ENCODE assay signal across 28 mouse cellular contexts in the genomic region with DNA sequence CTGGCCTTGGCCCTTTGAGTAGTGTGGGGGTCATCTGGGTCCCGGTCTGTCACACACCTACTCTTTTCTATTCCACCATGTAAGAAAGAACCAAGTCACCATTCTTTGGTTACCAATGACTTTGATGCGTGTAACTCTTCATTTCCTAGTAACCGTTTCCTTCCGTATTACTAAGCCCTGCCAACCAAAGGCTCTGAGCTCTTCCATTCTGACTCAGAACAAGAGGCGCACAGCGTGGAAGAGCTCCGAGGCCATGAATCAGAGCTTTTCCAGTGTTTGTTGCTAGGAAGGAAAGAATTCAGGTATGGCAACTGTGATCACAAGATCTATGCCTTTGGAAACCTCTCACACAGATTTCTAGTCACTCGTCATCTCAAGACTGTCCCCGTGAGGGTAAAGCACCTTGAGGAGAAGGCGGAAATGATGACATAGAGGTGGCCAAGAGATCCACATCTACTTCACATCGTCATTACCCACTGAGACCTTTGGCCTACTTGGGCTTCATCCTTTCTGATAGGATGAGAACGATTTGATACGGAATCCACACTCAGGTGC. TPM values are rescaled to one million over a fixed set of nuclear protein-coding genes. Genes with fewer than 3 reads are reported as not detected.
DNase-seq lines count a peak whose midpoint lies in the region; ATAC-seq and TF ChIP-seq lines count a peak whose summit lies in the region.
"Had no signal": no experiment of that assay in that cellular context is flagged by ENCODE, and none has a peak within 500 bp of the region (broad histone marks: within the 10 kb centered on the region; RNA-seq: fewer than 3 reads in every experiment).

No protein-coding gene starts in this region.

- H3K36me3 ChIP-seq in liver, postnatal 0 days (replicated peaks; ENCODE audit: insufficient read depth, low read length), result no peaks in the 10 kb centered on the region
- no peaks in the 10 kb centered on the region for H3K36me3 ChIP-seq in midbrain, embryonic 13.5 days
- H3K36me3 ChIP-seq in stomach, postnatal 0 days (ENCODE audit: control insufficient read depth, insufficient read depth, low read length), result no peaks in the 10 kb centered on the region
- H3K36me3 ChIP-seq: embryonic facial prominence, embryonic 10.5 days; embryonic facial prominence, embryonic 12.5 days; forebrain, embryonic 12.5 days; G1E had no signal

- no peak overlapping the region for H3K9ac ChIP-seq in liver, postnatal 0 days (replicated peaks)
- no peak overlapping the region for H3K9ac ChIP-seq in midbrain, embryonic 13.5 days (replicated peaks)
- H3K9ac ChIP-seq in stomach, postnatal 0 days (ENCODE audit: low read length), result no peak overlapping the region
- H3K9ac ChIP-seq: embryonic facial prominence, embryonic 12.5 days; forebrain, embryonic 12.5 days had no signal

- H3K4me2 ChIP-seq in liver, postnatal 0 days (ENCODE audit: low read depth, low read length), result no peak overlapping the region
- H3K4me2 ChIP-seq in midbrain, embryonic 13.5 days (replicated peaks), result no peak overlapping the region
- H3K4me2 ChIP-seq in stomach, postnatal 0 days (replicated peaks; ENCODE audit: low read depth), result no peak overlapping the region
- H3K4me2 ChIP-seq: embryonic facial prominence, embryonic 12.5 days; forebrain, embryonic 12.5 days had no signal

- peak; percentile 82 for DNase-seq in CD4-positive helper T cell, adult 2 months (ENCODE audit: low read depth, low spot score)
- no peak for DNase-seq in testis, postnatal 14 days (ENCODE audit: low spot score)
- DNase-seq in liver, postnatal 0 days, result no peak
- no peak for DNase-seq in stomach, postnatal 0 days (ENCODE audit: low spot score)
- DNase-seq: adrenal gland, adult 2 months; adrenal gland, postnatal 10 days; adrenal gland, postnatal 25 days; B cell, adult 2 months; cerebellum, adult 11 months; cerebellum, adult 18-20 months; cerebellum, adult 8-10 months; cerebellum, adult 9-11 months; cerebellum, postnatal 25 days had no signal

- WGBS in liver, postnatal 0 days (ENCODE audit: insufficient replicate concordance), result 85% methylated on average over 13 of the region's 13 CpGs
- WGBS in midbrain, embryonic 13.5 days, result 95% methylated on average over 13 of the region's 13 CpGs
- 91% methylated on average over 13 of the region's 13 CpGs for WGBS in stomach, postnatal 0 days

- no peaks in the 10 kb centered on the region for H3K9me3 ChIP-seq in liver, postnatal 0 days (ENCODE audit: low read length)
- no peaks in the 10 kb centered on the region for H3K9me3 ChIP-seq in midbrain, embryonic 13.5 days
- no peaks in the 10 kb centered on the region for H3K9me3 ChIP-seq in stomach, postnatal 0 days (ENCODE audit: control insufficient read depth, low read length)
- H3K9me3 ChIP-seq: embryonic facial prominence, embryonic 10.5 days; embryonic facial prominence, embryonic 12.5 days; forebrain, embryonic 12.5 days; G1E had no signal

- peak; percentile 80 for ATAC-seq in CD4-positive, CD25-positive, alpha-beta regulatory T cell, adult 4 months
- ATAC-seq in activated CD4-positive, CD25-positive, alpha-beta regulatory T cell, adult 4 months, result peak; percentile 85
- ATAC-seq in inflammation-experienced regulatory T-cells, adult 6 months, result peak; percentile 83
- ATAC-seq in liver, postnatal 0 days, result no peak
- ATAC-seq in midbrain, embryonic 13.5 days, result no peak
- no peak for ATAC-seq in stomach, postnatal 0 days (ENCODE audit: low FRiP score, low TSS enrichment)
- ATAC-seq: forebrain, embryonic 14.5 days; forebrain, embryonic 16.5 days; Patski had no signal

- H3K27ac ChIP-seq in liver, postnatal 0 days (ENCODE audit: low read depth), result no peak overlapping the region
- no peak overlapping the region for H3K27ac ChIP-seq in midbrain, embryonic 13.5 days
- no peak overlapping the region for H3K27ac ChIP-seq in stomach, postnatal 0 days (replicated peaks)
- H3K27ac ChIP-seq: embryonic facial prominence, embryonic 10.5 days; embryonic facial prominence, embryonic 12.5 days; forebrain, embryonic 12.5 days had no signal

- H3K27me3 ChIP-seq in liver, postnatal 0 days (ENCODE audit: insufficient read depth, low read length), result no peaks in the 10 kb centered on the region
- no peaks in the 10 kb centered on the region for H3K27me3 ChIP-seq in midbrain, embryonic 13.5 days
- no peaks in the 10 kb centered on the region for H3K27me3 ChIP-seq in stomach, postnatal 0 days (ENCODE audit: control insufficient read depth, insufficient read depth, low read length)
- H3K27me3 ChIP-seq: embryonic facial prominence, embryonic 12.5 days; forebrain, embryonic 12.5 days had no signal

- H3K4me3 ChIP-seq in liver, postnatal 0 days (ENCODE audit: low read depth, low read length), result no peak overlapping the region
- no peak overlapping the region for H3K4me3 ChIP-seq in midbrain, embryonic 13.5 days (replicated peaks)
- H3K4me3 ChIP-seq in stomach, postnatal 0 days (ENCODE audit: low read depth, low read length), result no peak overlapping the region
- H3K4me3 ChIP-seq: embryonic facial prominence, embryonic 10.5 days; embryonic facial prominence, embryonic 12.5 days; forebrain, embryonic 12.5 days had no signal

- TF ChIP-seq EP300 in liver, postnatal 0 days (IDR thresholded peaks at IDR 0.05; ENCODE audit: low read depth), result no peak
- no peak for TF ChIP-seq EP300 in stomach, postnatal 0 days (optimal IDR thresholded peaks at IDR 0.05)

- no peak for TF ChIP-seq CTCF in liver, postnatal 0 days (IDR thresholded peaks at IDR 0.05; ENCODE audit: low read depth)
- TF ChIP-seq CTCF in stomach, postnatal 0 days (IDR thresholded peaks at IDR 0.05; ENCODE audit: low read depth), result no peak

- no peaks in the 10 kb centered on the region for H3K4me1 ChIP-seq in liver, postnatal 0 days (ENCODE audit: insufficient read depth)
- H3K4me1 ChIP-seq in midbrain, embryonic 13.5 days (replicated peaks), result no peaks in the 10 kb centered on the region
- no peaks in the 10 kb centered on the region for H3K4me1 ChIP-seq in stomach, postnatal 0 days (replicated peaks; ENCODE audit: control insufficient read depth, insufficient read depth)
- H3K4me1 ChIP-seq: embryonic facial prominence, embryonic 10.5 days; embryonic facial prominence, embryonic 12.5 days; forebrain, embryonic 12.5 days had no signal

RNA-seq across cellular contexts. Expression of gene Cd40lg, which starts 34.6 kb away (rescaled TPM):
- 10 to 100 TPM; 31.4 to 42.4 TPM for polyA plus RNA-seq in CD4-positive, CD25-positive, alpha-beta regulatory T cell, adult 4 months (2017; shearing (Covaris generic))
- polyA plus RNA-seq in activated CD4-positive, CD25-positive, alpha-beta regulatory T cell, adult 4 months (2017; shearing (Covaris generic)), result 10 to 100 TPM; 49.7 to 55.1 TPM
- 10 to 100 TPM; 65.0 to 80.7 (median 69.6) TPM for polyA plus RNA-seq in inflammation-experienced regulatory T-cells, adult 6 months (2017; shearing (Covaris generic))
- not detected in 2 replicates for polyA plus RNA-seq in liver, postnatal 0 days (2015; fragmentation: Nextera tagmentation; extraction: Ambion mirVana)
- not detected in 2 replicates for polyA plus RNA-seq in midbrain, embryonic 13.5 days (2015; fragmentation: Nextera tagmentation; extraction: Ambion mirVana)
- not detected in 2 replicates for polyA plus RNA-seq in stomach, postnatal 0 days (2015; fragmentation: Nextera tagmentation; extraction: Ambion mirVana)
- polyA plus RNA-seq: adrenal gland, adult 2 months; brain, embryonic 14.5 days; cortical plate, adult 2 months; embryonic facial prominence, embryonic 10.5 days; embryonic facial prominence, embryonic 12.5 days; embryonic facial prominence, embryonic 14.5 days; forebrain, embryonic 12.5 days; forebrain, embryonic 14.5 days; forebrain, embryonic 16.5 days; frontal cortex, adult 2 months; G1E; Patski had no signal

Comparison
In these comparisons a context has a peak if more than half of its experiments do, and no peak if none do; other contexts are left out.
1. ATAC-seq: peak in CD4-positive, CD25-positive, alpha-beta regulatory T cell, adult 4 months (single experiment), activated CD4-positive, CD25-positive, alpha-beta regulatory T cell, adult 4 months (single experiment) and inflammation-experienced regulatory T-cells, adult 6 months (single experiment); none in liver, postnatal 0 days (single experiment), midbrain, embryonic 13.5 days (single experiment) and stomach, postnatal 0 days (single experiment).
2. RNA of gene Cd40lg, which starts 34.6 kb away (polyA plus RNA-seq): 65.0 to 80.7 TPM in inflammation-experienced regulatory T-cells, adult 6 months, 49.7 to 55.1 TPM in activated CD4-positive, CD25-positive, alpha-beta regulatory T cell, adult 4 months and 31.4 to 42.4 TPM in CD4-positive, CD25-positive, alpha-beta regulatory T cell, adult 4 months; not detected in liver, postnatal 0 days, not detected in midbrain, embryonic 13.5 days and not detected in stomach, postnatal 0 days; every median in the first group is over 10 times any median in the second.